Mouse (Mus musculus) neutrophil, adult 83 days (primary cell): Measurements from ENCODE around the gene Hoxa10. TPM values are rescaled to one million over a fixed set of nuclear protein-coding genes. Genes with fewer than 3 reads are reported as not detected.

ENCODE experiments used
- total RNA-seq, 2 experiments: library from RNA; stranded (reverse); gene quantifications; one replicate each; pipeline ENCODE4 v1.2.4; 2023

Hoxa10 gene
- total RNA-seq: under 1 TPM in 1 of 2 experiments, not detected in 1; 0.15 TPM

GRCm38 (mm10) chr6:52240389-52241000 is at the start of gene Hoxa10:
Gene Hoxa10 (minus strand): TSS chr6:52240854.

GRCm38 (mm10) chr6:52260654-52261575 is 20.3 kb upstream of the Hoxa10 start, which contains the start of gene Hoxa13:
Gene Hoxa13 (minus strand): TSS chr6:52260880.

GRCm38 (mm10) chr6:52245757-52246142 is 5.1 kb upstream of the Hoxa10 start, which contains the start of gene Hoxa11:
Gene Hoxa11 (minus strand): TSS chr6:52245810.

GRCm38 (mm10) chr6:52230516-52231165 is 10.0 kb downstream of the Hoxa10 start, which contains the start of gene Hoxa9:
Gene Hoxa9 (minus strand): TSS chr6:52231089.

GRCm38 (mm10) chr6:52221337-52221992 is 19.2 kb downstream of the Hoxa10 start, which contains the start of gene Hoxa7:
Gene Hoxa7 (minus strand): TSS chr6:52221854.

GRCm38 (mm10) chr6:52213119-52213986 is 27.3 kb downstream of the Hoxa10 start, which contains the start of the genes Hoxa3 and Gm28308:
Gene Hoxa3 (minus strand): TSS chr6:52213336.
Gene Gm28308 (minus strand): TSS chr6:52213339.

GRCm38 (mm10) chr6:52208072-52208867 is 32.4 kb downstream of the Hoxa10 start, which contains the start of gene Hoxa6:
Gene Hoxa6 (minus strand): TSS chr6:52208722.

GRCm38 (mm10) chr6:52204050-52204752 is 36.5 kb downstream of the Hoxa10 start, which contains the start of gene Hoxa5:
Gene Hoxa5 (minus strand): TSS chr6:52204587.

GRCm38 (mm10) chr6:52190906-52191810 is 49.5 kb downstream of the Hoxa10 start, which contains the start of gene Hoxa4:
Gene Hoxa4 (minus strand): TSS chr6:52191753.

Other genes with a start within 250 kb of the Hoxa10 start
- 100 to 1,000 TPM; 187 to 226 TPM for gene Skap2, start 228.3 kb downstream of the Hoxa10 start, total RNA-seq
- gene Hoxa1, start 82.5 kb downstream of the Hoxa10 start, total RNA-seq: not detected
- gene Hoxa2, start 76.0 kb downstream of the Hoxa10 start, total RNA-seq: not detected
- gene 5730596B20Rik, start 63.4 kb downstream of the Hoxa10 start, total RNA-seq: not detected
- under 1 TPM in 1 of 2 experiments, not detected in 1; 0.24 TPM for gene Hoxa4, start 49.1 kb downstream of the Hoxa10 start, total RNA-seq
- not detected for gene Hoxa5, start 36.3 kb downstream of the Hoxa10 start, total RNA-seq
- not detected for gene Hoxa6, start 32.1 kb downstream of the Hoxa10 start, total RNA-seq
- gene Hoxa3, start 27.5 kb downstream of the Hoxa10 start, total RNA-seq: under 1 TPM in 1 of 2 experiments, not detected in 1; 0.46 TPM
- gene Gm28308, start 27.5 kb downstream of the Hoxa10 start, total RNA-seq: not detected
- under 1 TPM in 1 of 2 experiments, not detected in 1; 0.90 TPM for gene Hoxa7, start 19.0 kb downstream of the Hoxa10 start, total RNA-seq
- gene Hoxa9, start 9.8 kb downstream of the Hoxa10 start, total RNA-seq: 1 to 10 TPM in 1 of 2 experiments, under 1 TPM in 1; 0.31 to 1.1 TPM
- gene Hoxa11, start 5.0 kb upstream of the Hoxa10 start, total RNA-seq: not detected
- gene Hoxa13, start 20.0 kb upstream of the Hoxa10 start, total RNA-seq: not detected
- gene Evx1, start 72.6 kb upstream of the Hoxa10 start, total RNA-seq: not detected